Mouse (Mus musculus): ENCODE data around the gene Fkrp.

The Fkrp gene

DNA sequence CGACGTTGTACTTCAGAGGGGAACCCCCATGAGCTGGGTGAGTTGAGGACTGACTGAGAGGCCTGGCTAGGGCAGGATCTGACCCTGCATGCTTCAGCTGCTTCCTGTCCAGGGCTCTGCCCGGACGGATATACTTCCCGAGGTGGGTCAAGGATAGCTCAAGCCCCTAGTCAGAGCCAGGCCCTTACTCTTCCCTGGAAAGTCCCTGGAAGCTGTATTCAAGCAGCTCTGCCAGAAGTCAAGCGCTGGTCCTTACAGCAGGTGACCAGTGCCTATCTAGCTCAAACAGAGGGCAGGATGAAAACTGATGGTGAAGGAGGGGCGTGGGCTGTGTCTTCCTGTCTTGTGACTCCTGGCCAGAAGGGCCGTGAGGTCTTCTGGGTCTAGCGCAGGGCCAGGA, 13.9 kb upstream of the Fkrp start:
- DNase-seq (ENCODE audit: low spot score in 2 of 2), result no peak

DNA sequence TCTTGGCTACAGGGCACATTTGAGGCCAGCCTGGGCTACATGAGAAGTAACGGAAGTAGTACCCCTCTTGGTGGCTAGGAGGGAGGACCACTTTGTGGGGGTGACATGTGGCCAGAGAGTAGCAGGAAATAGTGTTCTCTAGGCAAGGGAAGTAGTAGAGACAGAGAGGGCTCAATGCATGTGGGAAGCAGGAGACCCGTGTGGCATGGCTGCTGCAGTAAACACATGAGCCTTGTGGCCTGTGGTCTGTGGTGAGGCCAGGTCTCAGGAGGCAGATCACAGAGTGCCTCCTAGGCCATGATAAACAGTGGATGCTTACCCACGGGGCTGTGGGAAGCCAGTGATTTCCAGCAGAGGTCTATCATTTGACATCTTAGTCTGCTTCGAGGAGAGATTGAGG, 10.7 kb upstream of the Fkrp start:
- DNase-seq (ENCODE audit: low spot score in 2 of 2), result no peak

DNA sequence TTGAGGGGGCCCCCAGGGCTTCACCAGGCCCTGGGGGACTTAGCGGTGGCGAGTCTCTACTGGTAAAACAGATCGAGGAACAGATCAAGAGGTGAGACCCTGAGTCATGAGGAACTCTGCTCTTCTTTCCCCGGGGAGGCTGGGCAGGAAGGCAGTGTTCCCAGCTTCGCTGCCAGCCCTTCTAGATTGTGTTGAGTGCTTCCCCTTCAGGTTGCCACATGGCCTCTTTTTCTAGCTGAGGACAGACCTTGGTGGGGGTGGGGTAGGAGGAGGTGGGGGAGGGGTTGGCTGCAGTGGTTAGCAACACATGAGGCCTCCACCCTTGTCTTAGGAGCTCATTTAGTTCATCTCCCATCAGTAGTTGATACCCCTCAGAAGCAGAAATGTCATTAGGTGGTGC, 10.0 kb upstream of the Fkrp start:
- no peak for DNase-seq (ENCODE audit: low spot score in 2 of 2)

DNA sequence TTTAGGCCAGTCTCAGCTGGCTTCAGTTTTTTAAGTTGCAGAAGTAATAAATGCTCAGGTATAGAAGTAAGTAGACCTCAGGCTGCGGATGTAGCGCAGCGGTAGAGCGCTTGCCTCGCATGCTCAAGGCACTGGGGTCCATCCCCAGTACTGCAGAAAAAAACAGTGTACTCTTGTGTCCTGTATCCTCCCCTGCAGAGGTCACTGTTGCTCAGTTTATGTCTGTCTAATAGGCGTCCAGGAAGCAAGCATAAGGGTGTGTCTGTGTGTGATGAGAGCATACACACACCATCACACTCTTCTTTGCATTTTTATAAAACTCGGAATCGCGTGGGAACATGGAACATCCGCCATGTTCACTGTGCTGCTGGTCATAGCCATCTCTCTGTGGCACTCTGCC, 9.3 kb upstream of the Fkrp start:
- no peak for DNase-seq (ENCODE audit: low spot score in 2 of 2)

DNA sequence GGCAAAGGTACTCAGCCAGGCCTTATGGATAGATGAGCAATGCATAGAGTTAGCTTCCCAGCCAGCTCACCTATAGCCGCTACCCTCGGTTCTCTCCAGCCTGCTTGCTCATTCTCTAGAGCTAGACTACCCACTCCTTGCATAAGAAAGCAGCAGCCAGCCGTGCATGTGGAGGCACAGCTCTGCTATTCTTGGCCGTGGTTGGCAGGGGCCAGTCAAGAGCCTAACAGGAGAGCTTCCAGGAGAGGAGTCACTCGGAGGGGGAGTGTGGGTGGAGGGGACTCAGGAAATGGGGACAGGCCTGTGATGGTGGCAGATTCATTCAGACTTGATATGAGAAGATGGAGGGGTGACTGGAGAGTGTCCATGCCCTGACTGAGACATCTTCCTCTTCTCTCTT, 7.2 kb upstream of the Fkrp start:
- DNase-seq (ENCODE audit: low spot score in 2 of 2), result peak in 1 of 2 experiments; percentile 62

- DNase-seq (ENCODE audit: low spot score in 2 of 2), result peak in 1 of 2 experiments; percentile 63
Observed at GRCm38 (mm10) chr7:16821669-16822101, 5.2 kb upstream of the Fkrp start.

- DNase-seq (ENCODE audit: low spot score in 2 of 2), result no peak
Observed at GRCm38 (mm10) chr7:16821091-16821490, 4.6 kb upstream of the Fkrp start.

GRCm38 (mm10) chr7:16820271-16820763, 3.8 kb upstream of the Fkrp start:
- no peak for DNase-seq (ENCODE audit: low spot score in 2 of 2)

DNA sequence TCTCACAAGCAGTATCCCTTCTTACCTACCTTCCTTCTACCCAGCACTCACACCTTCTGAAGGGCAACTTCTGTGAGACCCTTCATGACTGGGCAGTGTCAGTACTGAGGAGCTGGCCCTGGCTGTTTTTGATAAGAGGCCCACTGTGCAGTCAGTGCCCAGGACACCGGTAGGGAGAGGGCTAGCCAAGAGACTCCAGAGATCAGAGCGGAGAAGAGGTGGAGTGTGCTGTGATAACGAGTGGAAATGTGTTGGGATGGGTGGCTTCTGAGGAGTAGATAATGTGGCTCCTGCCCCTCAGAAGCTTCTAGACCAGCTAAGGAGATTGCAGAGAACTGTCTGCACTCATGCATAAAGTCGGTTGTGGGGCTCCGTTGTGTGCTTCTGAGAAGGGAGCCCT, 3.3 kb upstream of the Fkrp start:
- no peak for DNase-seq (ENCODE audit: low spot score in 2 of 2)

DNA sequence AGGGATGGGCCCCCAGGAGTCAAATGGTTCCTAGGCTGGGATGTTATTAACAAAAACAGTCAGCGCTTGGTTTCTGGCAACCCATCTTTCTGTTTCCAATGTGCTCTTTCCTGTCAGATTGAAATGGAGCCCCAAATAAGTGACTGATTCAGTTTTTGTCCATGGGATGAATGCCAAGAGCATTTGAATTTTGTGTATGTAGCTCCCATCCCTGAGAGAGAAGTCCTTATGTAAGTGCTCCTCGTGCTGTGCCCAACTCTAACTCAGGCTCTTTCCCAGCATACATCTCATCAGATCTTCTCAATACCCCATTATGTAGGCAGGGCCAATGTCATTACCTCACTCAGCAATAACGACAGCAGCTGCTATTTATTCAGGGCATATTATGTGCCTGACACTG, 1.2 kb upstream of the Fkrp start:
- no peak for DNase-seq (ENCODE audit: low spot score in 2 of 2)

- DNase-seq (ENCODE audit: low spot score in 2 of 2), result peak; percentile 51 to 58
Observed at GRCm38 (mm10) chr7:16816078-16816474, 456 bp downstream of the Fkrp start.

DNA sequence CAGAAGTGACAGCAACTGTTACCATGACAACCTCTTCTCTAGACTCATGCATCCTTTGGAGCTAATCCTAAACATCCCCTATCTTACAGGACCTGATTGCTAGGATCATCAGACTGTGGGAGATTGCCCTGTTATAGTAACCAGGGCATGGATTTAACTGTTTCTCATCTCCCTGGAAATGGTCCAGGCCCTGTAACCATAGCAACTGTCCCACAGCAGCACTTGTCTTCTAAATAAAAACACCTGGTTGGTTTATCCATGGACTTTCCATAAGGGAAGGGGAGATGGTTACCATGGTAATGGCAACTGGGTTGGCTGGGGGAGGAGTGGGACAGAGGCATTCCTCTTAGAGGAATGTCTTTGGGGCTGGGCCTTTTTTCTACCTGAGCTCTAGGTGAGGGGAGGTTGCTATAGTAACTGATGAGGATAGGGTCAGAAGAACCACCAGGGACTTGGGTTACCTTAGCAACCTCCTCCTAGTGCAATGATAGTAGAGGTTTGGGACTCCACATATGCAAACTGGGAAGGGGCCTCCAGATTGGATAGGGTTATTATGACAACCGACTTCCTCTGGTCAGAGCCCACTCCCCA, 1.1 kb downstream of the Fkrp start, which contains the start of gene Strn4:
Strn4 (plus strand) TSS at position 539 of the 591 bp plus-strand sequence.
- no peak for DNase-seq (ENCODE audit: low spot score in 2 of 2)

DNA sequence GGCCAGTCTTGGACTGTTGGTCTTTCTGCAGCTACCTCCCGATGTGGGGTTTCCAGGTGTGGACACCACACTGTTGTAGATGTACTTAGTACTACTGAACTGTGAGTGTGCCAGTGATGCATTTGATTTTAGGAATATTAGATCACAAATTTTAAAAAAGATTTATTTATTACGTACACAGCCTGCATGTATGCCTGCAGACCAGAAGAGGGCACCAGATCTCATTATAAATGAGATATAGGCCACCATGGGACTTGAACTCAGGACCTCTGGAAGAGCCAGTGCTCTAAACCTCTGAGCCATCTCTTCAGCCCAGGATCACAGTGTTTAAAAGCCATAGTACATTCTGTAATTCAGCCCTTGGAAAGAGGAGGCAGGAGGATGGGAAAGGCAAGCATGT, 4.0 kb downstream of the Fkrp start:
- DNase-seq (ENCODE audit: low spot score in 2 of 2), result no peak

- DNase-seq (ENCODE audit: low spot score in 2 of 2), result no peak
Observed at GRCm38 (mm10) chr7:16811649-16812070, 4.9 kb downstream of the Fkrp start.

- peak in 1 of 2 experiments; percentile 52 for DNase-seq (ENCODE audit: low spot score in 2 of 2)
Observed at GRCm38 (mm10) chr7:16810920-16811648, 5.4 kb downstream of the Fkrp start.

DNA sequence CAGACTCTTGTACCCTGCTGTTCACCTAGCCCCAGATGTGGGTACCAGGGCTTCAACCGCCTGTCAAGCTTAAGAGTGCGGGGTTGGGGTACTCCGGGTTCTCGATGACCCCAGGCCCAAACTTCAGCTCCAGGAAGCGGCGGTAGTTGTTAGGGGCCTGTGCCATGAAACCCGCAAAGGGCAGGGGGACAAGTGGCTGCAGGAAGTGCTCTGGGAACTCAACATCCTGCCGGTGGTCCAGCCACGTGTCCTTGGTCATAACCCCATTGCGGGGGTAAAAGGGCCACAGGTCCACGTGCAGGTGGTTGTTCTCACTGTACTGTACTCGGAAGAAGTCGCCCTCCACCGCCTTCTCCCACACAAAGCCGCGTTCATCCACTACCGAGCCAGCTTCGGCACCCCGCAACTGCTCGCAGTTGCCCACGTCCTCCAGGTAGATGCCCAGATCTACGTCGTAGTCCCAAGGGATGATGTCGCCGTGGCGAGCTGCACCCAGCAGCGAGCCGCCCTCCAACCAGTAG, 6.1 kb downstream of the Fkrp start:
- DNase-seq (ENCODE audit: low spot score in 2 of 2), result no peak

GRCm38 (mm10) chr7:16809739-16810138, 6.8 kb downstream of the Fkrp start:
- peak; percentile 63 to 71 for DNase-seq (ENCODE audit: low spot score in 2 of 2)

GRCm38 (mm10) chr7:16808647-16809046, 7.9 kb downstream of the Fkrp start:
- no peak for DNase-seq (ENCODE audit: low spot score in 2 of 2)

GRCm38 (mm10) chr7:16807936-16808335, 8.6 kb downstream of the Fkrp start:
- no peak for DNase-seq (ENCODE audit: low spot score in 2 of 2)

GRCm38 (mm10) chr7:16804409-16805028, 12.0 kb downstream of the Fkrp start:
- DNase-seq (ENCODE audit: low spot score in 2 of 2), result no peak

DNA sequence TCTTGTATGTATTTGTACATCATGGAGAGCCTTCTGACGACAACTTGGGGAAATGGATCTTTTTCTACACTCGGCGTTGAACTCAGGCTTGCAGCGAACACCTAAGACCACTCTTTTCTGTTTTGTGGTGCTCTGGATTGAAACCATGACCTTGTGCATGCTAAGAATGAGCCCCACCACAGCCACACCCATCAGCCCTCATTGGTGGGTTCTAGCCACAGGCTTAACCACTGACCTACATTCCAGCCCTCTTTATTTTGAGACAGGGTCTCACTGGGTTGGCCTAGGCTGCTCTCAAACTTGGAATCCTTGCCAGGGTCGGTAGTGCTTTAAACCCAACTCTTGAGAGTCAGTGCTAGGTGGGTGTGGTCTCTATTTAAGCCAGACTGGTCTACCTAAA, 21.6 kb downstream of the Fkrp start:
- no peak for DNase-seq (ENCODE audit: low spot score in 2 of 2)

GRCm38 (mm10) chr7:16793010-16793725, 23.4 kb downstream of the Fkrp start:
- DNase-seq (ENCODE audit: low spot score in 2 of 2), result no peak
